Mouse (Mus musculus) stomach, embryonic 15.5 days (tissue): ENCODE results near the gene Tnfsf10. TPM values are rescaled to one million over a fixed set of nuclear protein-coding genes. Genes with fewer than 3 reads are reported as not detected.
A peak's percentile ranks its signal among the peaks of the same experiment; 100 is the strongest.

Source experiments
- ATAC-seq: fragments of 200-750 bp; cut with Nextera tagmentation; 2 replicates; pipeline ENCODE4 v1.8.0; 2017; ENCODE audit warnings: low read depth, moderate number of reproducible peaks, moderate TSS enrichment; ENCODE audit not compliant: insufficient read depth, low FRiP score
- H3K27ac ChIP-seq: fragments of 300-500 bp; sonication (generic); 2 replicates; pipeline ENCODE4 v1.5.1; 2015; ENCODE audit warnings: mild to moderate bottlenecking, inconsistent platforms
- H3K27me3 ChIP-seq: fragments of 300-500 bp; sonication (generic); replicated peaks from 2 replicates; pipeline ENCODE4 v1.6.1; 2015; ENCODE audit warnings: inconsistent platforms
- H3K36me3 ChIP-seq: fragments of 300-500 bp; sonication (generic); 2 replicates; pipeline ENCODE4 v1.6.1; 2015; ENCODE audit warnings: inconsistent platforms
- H3K4me1 ChIP-seq: fragments of 300-500 bp; sonication (generic); 2 replicates; pipeline ENCODE4 v1.6.1; 2015; ENCODE audit warnings: inconsistent platforms
- H3K4me2 ChIP-seq: fragments of 300-500 bp; sonication (generic); 2 replicates; pipeline ENCODE4 v1.6.1; 2015; ENCODE audit warnings: mild to moderate bottlenecking, inconsistent platforms
- H3K4me3 ChIP-seq: fragments of 300-500 bp; sonication (generic); replicated peaks from 2 replicates; pipeline ENCODE4 v1.5.1; 2015; ENCODE audit warnings: inconsistent platforms
- H3K9ac ChIP-seq: fragments of 300-500 bp; sonication (generic); 2 replicates; pipeline ENCODE4 v1.6.1; 2015; ENCODE audit warnings: inconsistent platforms
- H3K9me3 ChIP-seq: fragments of 300-500 bp; sonication (generic); 2 replicates; pipeline ENCODE4 v1.6.1; 2016; ENCODE audit warnings: inconsistent platforms
- WGBS: fragments of 180-500 bp; shearing (Covaris S2); methylation state at CpG from one replicate; pipeline ENCODE4 v1.1.7; 2015; 5-methylcytosine and 5-hydroxymethylcytosine counted together
- polyA plus RNA-seq: library from polyadenylated mRNA; unstranded; fragments of >200 nt; fragmentation: Nextera tagmentation; extraction: Ambion mirVana; gene quantifications from 2 replicates; pipeline ENCODE4 v1.2.1, GENCODE M21; 2015

Gene Tnfsf10
- polyA plus RNA-seq, 1 experiment from 2014 or later: 0.54 TPM

- 92% methylated on average over 5 of the region's 5 CpGs for WGBS
- ATAC-seq: no peak
Measured at GRCm38 (mm10) chr3:27340757-27341156, 23.9 kb downstream of the Tnfsf10 start.

GRCm38 (mm10) chr3:27342462-27342861, 25.6 kb downstream of the Tnfsf10 start:
- no peak for ATAC-seq
- WGBS: 63% methylated on average over 6 of the region's 6 CpGs
- Histone ChIP-seq H3K4me2 (no peak overlapping the region), H3K27ac (no peak overlapping the region), H3K4me3 (no peak overlapping the region), H3K9ac (no peak overlapping the region), H3K9me3 (no peaks in the 10 kb centered on the region), H3K36me3 (no peaks in the 10 kb centered on the region), H3K4me1 (no peaks in the 10 kb centered on the region), H3K27me3 (no peaks in the 10 kb centered on the region)

More at GRCm38 (mm10) chr3:27340757-27341156, 23.9 kb downstream of the Tnfsf10 start:
- no peak overlapping the region for H3K4me2 ChIP-seq
- no peak overlapping the region for H3K4me3 ChIP-seq
- no peak overlapping the region for H3K9ac ChIP-seq
- H3K4me1 ChIP-seq: no peaks in the 10 kb centered on the region
- H3K27ac ChIP-seq: no peak overlapping the region
- H3K9me3 ChIP-seq: no peaks in the 10 kb centered on the region
- H3K27me3 ChIP-seq: no peaks in the 10 kb centered on the region
- no peaks in the 10 kb centered on the region for H3K36me3 ChIP-seq

- H3K4me3 ChIP-seq: no peak overlapping the region
- no peak overlapping the region for H3K27ac ChIP-seq
- no peaks in the 10 kb centered on the region for H3K4me1 ChIP-seq
- H3K4me2 ChIP-seq: no peak overlapping the region
- no peak overlapping the region for H3K9ac ChIP-seq
- 48% methylated on average over 6 of the region's 6 CpGs for WGBS
- H3K27me3 ChIP-seq: no peaks in the 10 kb centered on the region
- no peaks in the 10 kb centered on the region for H3K9me3 ChIP-seq
- no peaks in the 10 kb centered on the region for H3K36me3 ChIP-seq
- no peak for ATAC-seq
Measured at GRCm38 (mm10) chr3:27345526-27345925, 28.7 kb downstream of the Tnfsf10 start.

GRCm38 (mm10) chr3:27348462-27348861, 31.6 kb downstream of the Tnfsf10 start:
- no peaks in the 10 kb centered on the region for H3K27me3 ChIP-seq
- H3K9ac ChIP-seq: no peak overlapping the region
- no peaks in the 10 kb centered on the region for H3K9me3 ChIP-seq
- no peak overlapping the region for H3K4me3 ChIP-seq
- WGBS: 80% methylated on average over 5 of the region's 5 CpGs
- no peak overlapping the region for H3K4me2 ChIP-seq
- ATAC-seq: no peak
- no peak overlapping the region for H3K27ac ChIP-seq
- no peaks in the 10 kb centered on the region for H3K4me1 ChIP-seq
- no peaks in the 10 kb centered on the region for H3K36me3 ChIP-seq

GRCm38 (mm10) chr3:27351105-27351504, 34.3 kb downstream of the Tnfsf10 start:
- WGBS: 52% methylated on average over 9 of the region's 9 CpGs
- Histone ChIP-seq H3K4me1 (no peaks in the 10 kb centered on the region), H3K9me3 (no peaks in the 10 kb centered on the region), H3K4me2 (no peak overlapping the region), H3K9ac (no peak overlapping the region), H3K27me3 (no peaks in the 10 kb centered on the region), H3K4me3 (no peak overlapping the region), H3K36me3 (no peaks in the 10 kb centered on the region), H3K27ac (no peak overlapping the region)
- ATAC-seq: no peak

- no peak overlapping the region for H3K27ac ChIP-seq
- no peak overlapping the region for H3K4me2 ChIP-seq
- no peaks in the 10 kb centered on the region for H3K36me3 ChIP-seq
- H3K4me3 ChIP-seq: no peak overlapping the region
- H3K9me3 ChIP-seq: no peaks in the 10 kb centered on the region
- no peak overlapping the region for H3K9ac ChIP-seq
- no peak for ATAC-seq
- no peaks in the 10 kb centered on the region for H3K27me3 ChIP-seq
- 83% methylated on average over 2 of the region's 2 CpGs for WGBS
- H3K4me1 ChIP-seq: no peaks in the 10 kb centered on the region
Measured at GRCm38 (mm10) chr3:27359100-27359720, 42.4 kb downstream of the Tnfsf10 start.

GRCm38 (mm10) chr3:27370125-27370524, 53.3 kb downstream of the Tnfsf10 start:
- no peaks in the 10 kb centered on the region for H3K36me3 ChIP-seq
- no peak overlapping the region for H3K4me3 ChIP-seq
- H3K27me3 ChIP-seq: peaks cover 32% of the 10 kb centered on the region
- H3K4me2 ChIP-seq: no peak overlapping the region
- WGBS: 3% methylated on average over 10 of the region's 10 CpGs
- ATAC-seq: no peak
- H3K9ac ChIP-seq: no peak overlapping the region
- H3K27ac ChIP-seq: no peak overlapping the region
- no peaks in the 10 kb centered on the region for H3K9me3 ChIP-seq
- 0 out of 2 replicates have a peak, but pooled peaks cover 8% of the 10 kb centered on the region for H3K4me1 ChIP-seq

GRCm38 (mm10) chr3:27370582-27371275, 53.9 kb downstream of the Tnfsf10 start:
- Histone ChIP-seq H3K9ac (no peak overlapping the region), H3K36me3 (no peaks in the 10 kb centered on the region), H3K4me2 (peak overlapping the region; percentile 40; the same call in 1 of the 2 replicates), H3K27me3 (peaks cover 32% of the 10 kb centered on the region), H3K9me3 (no peaks in the 10 kb centered on the region), H3K4me3 (no peak overlapping the region), H3K4me1 (0 out of 2 replicates have a peak, but pooled peaks cover 8% of the 10 kb centered on the region), H3K27ac (no peak overlapping the region)
- ATAC-seq: no peak
- 5% methylated on average over 20 of the region's 20 CpGs for WGBS

GRCm38 (mm10) chr3:27371276-27371621, 54.4 kb downstream of the Tnfsf10 start, which contains the start of gene Ghsr:
Ghsr (plus strand) TSS chr3:27371351.
- H3K4me1 ChIP-seq: 0 out of 2 replicates have a peak, but pooled peaks cover 8% of the 10 kb centered on the region
- no peak within 1 kb of the TSS for H3K9ac ChIP-seq
- H3K27me3 ChIP-seq: peaks cover 32% of the 10 kb centered on the region
- H3K4me2 ChIP-seq: peak within 1 kb of the TSS; percentile 40
- WGBS: 4% methylated on average over 17 of the region's 19 CpGs
- no peak within 1 kb of the TSS for H3K27ac ChIP-seq
- H3K9me3 ChIP-seq: no peaks in the 10 kb centered on the region
- ATAC-seq: no peak
- peak within 1 kb of the TSS; percentile 19; the same call in 1 of the 2 replicates for H3K4me3 ChIP-seq
- no peaks in the 10 kb centered on the region for H3K36me3 ChIP-seq

- H3K9me3 ChIP-seq: no peaks in the 10 kb centered on the region
- H3K9ac ChIP-seq: no peak overlapping the region
- ATAC-seq: no peak
- H3K27me3 ChIP-seq: peaks cover 32% of the 10 kb centered on the region
- H3K4me2 ChIP-seq: peak overlapping the region; percentile 40
- H3K4me3 ChIP-seq: peak overlapping the region; percentile 19; the same call in 1 of the 2 replicates
- H3K27ac ChIP-seq: no peak overlapping the region
- 0 out of 2 replicates have a peak, but pooled peaks cover 8% of the 10 kb centered on the region for H3K4me1 ChIP-seq
- 3% methylated on average over 77 of the region's 77 CpGs for WGBS
- H3K36me3 ChIP-seq: no peaks in the 10 kb centered on the region
Measured at GRCm38 (mm10) chr3:27371725-27372650, 55.2 kb downstream of the Tnfsf10 start.

- no peaks in the 10 kb centered on the region for H3K36me3 ChIP-seq
- no peak overlapping the region for H3K27ac ChIP-seq
- H3K27me3 ChIP-seq: peaks cover 32% of the 10 kb centered on the region
- no peak for ATAC-seq
- H3K9ac ChIP-seq: no peak overlapping the region
- no peak overlapping the region for H3K4me3 ChIP-seq
- WGBS: 42% methylated on average over 9 of the region's 9 CpGs
- H3K4me2 ChIP-seq: no peak overlapping the region
- no peaks in the 10 kb centered on the region for H3K9me3 ChIP-seq
- 0 out of 2 replicates have a peak, but pooled peaks cover 8% of the 10 kb centered on the region for H3K4me1 ChIP-seq
Measured at GRCm38 (mm10) chr3:27374396-27374795, 57.6 kb downstream of the Tnfsf10 start.
